Mouse (Mus musculus) lung, adult 2 months (tissue): ENCODE measurements around the gene Pank1. TPM values are rescaled to one million over a fixed set of nuclear protein-coding genes. Genes with fewer than 3 reads are reported as not detected.

Experiments used
- DNase-seq: peaks from one replicate; pipeline ENCODE4 v3.0.0; 2022
- H3K4me1 ChIP-seq: fragments of 200-500 bp; 2 replicates; pipeline ENCODE4 v1.6.1; 2011; ENCODE audit warnings: low read length; ENCODE audit not compliant: control insufficient read depth, insufficient read depth
- H3K4me3 ChIP-seq: fragments of 200-500 bp; replicated peaks from 2 replicates; pipeline ENCODE3; 2011; ENCODE audit warnings: low read depth, mild to moderate bottlenecking, control low read depth, low read length; ENCODE audit errors: extremely low read depth
- CTCF ChIP-seq: fragments of 200-500 bp; IDR thresholded peaks from 2 replicates; pipeline ENCODE4 v1.5.1; 2011; ENCODE audit warnings: mild to moderate bottlenecking, low read length, control low read depth; ENCODE audit not compliant: insufficient read depth
- POLR2A ChIP-seq: fragments of 200-500 bp; IDR thresholded peaks from 2 replicates; pipeline ENCODE4 v1.6.1; 2011; ENCODE audit warnings: low read depth, mild to moderate bottlenecking, control low read depth, low read length, borderline replicate concordance; ENCODE audit errors: extremely low read depth
- WGBS: fragments of 180-500 bp; shearing (Covaris S2); methylation state at CpG from one replicate; pipeline ENCODE4 v1.1.7; 2018; 5-methylcytosine and 5-hydroxymethylcytosine counted together
- polyA plus RNA-seq: library from polyadenylated mRNA; depleted of rRNA; stranded (reverse); fragments of >200 nt; gene quantifications from 2 replicates; pipeline ENCODE4 v1.2.3, GENCODE M21; 2012

Pank1 gene
- polyA plus RNA-seq, 1 experiment, result 2.6 TPM

DNA sequence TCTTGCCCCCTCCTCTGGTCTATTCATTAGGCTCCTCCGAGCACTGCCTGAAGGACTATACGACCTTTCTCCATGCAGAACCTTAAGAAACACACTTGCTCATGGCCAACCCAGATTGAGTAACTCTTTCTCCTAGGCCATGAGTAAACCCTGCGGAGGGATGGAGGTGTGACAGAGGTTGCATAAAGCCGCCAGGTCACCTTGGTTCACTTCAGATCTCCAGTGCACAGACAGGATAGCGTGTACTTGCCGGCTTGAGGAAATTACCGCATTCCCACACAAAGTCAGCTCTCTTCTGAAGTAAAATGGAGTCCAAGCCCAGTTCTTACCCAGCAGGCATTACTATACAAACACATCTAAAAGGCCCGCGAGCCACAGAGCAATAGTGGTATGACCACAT, 40.6 kb downstream of the Pank1 start:
- DNase-seq, result no peak
- 96% methylated on average over 9 of the region's 9 CpGs for WGBS
- no peak for TF ChIP-seq CTCF
- TF ChIP-seq POLR2A, result no peak
- Histone ChIP-seq H3K4me3 (no peak overlapping the region), H3K4me1 (no peaks in the 10 kb centered on the region)

DNA sequence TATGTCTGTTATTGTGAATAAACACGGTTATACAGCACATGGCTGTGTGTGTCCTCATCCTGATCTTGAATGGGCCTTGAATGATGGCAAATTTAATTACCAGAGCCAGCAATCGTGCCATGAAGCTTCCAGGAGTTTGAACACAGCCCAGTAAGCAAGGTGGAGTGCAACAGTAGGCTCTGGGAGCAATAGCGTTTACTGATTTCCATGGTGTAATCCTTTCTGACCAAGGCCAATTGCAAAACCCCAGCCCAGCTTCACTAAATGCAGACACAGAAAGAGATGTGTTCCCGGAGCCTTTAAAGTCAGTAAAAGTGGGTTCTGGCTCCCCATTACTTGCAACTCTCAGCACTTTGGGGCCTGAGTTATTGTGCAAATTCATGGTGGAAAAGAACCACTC, 47.6 kb downstream of the Pank1 start:
- no peak for DNase-seq
- Histone ChIP-seq H3K4me1 (no peaks in the 10 kb centered on the region), H3K4me3 (no peak overlapping the region)
- TF ChIP-seq POLR2A (no peak), CTCF (no peak)
- 92% methylated on average over 4 of the region's 4 CpGs for WGBS

DNA sequence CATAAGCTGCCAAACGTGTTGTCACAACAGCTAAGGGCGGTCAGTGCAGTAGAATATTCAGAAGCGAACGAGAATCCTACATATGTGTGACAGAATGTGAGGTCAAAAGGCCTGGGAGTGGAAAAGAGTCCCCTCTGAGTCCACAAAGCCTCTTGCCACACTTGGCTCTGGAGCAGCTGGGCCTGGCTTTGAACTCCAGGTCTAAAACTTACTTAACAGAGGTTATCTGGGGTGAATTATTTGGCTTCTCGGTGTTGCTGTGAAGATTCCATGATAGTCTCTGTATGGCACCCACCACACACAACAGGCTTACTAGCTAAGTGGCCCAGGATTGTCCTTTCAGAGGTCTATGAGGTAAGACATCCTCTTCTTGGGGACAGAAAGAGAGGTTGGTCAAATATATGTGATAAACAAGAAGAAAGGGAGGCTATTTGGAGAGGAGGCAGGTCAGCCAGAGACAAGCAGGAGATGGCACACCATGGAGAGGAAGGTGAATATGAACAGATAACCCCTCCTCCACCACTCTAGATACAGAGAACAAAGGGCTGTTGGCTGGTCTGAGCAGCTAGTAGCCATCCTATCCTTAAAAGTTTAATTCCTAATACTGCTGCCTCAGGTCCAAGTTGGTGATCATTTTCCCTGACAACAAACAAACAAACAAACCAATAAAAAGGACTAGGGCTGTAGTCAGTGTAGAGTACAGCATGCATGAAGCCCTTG, 51.2 kb downstream of the Pank1 start:
- TF ChIP-seq POLR2A, result no peak
- TF ChIP-seq CTCF, result no peak
- 79% methylated on average over 5 of the region's 5 CpGs for WGBS
- H3K4me3 ChIP-seq, result no peak overlapping the region
- no peak for DNase-seq
- H3K4me1 ChIP-seq, result no peaks in the 10 kb centered on the region

DNA sequence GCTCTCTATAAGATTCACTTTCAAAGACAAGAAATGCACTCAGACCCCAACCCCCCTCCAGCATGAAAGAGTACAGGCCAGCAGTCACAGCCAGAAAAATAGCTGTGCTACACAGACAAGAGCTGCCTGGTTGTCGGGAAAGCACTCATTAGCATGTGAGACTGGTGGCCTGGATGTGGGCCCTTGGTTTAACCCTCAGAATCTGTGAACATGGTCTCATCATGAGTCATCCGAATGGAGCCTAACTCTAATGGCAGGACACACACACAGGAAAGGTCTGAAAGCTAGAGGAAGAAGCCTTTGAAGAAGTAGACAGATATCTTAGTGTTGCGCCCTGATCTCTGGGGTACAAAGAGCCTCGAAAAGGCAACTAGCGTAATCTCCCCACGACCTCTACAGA, 51.8 kb downstream of the Pank1 start:
- Histone ChIP-seq H3K4me3 (no peak overlapping the region), H3K4me1 (no peaks in the 10 kb centered on the region)
- WGBS, result 84% methylated on average over 6 of the region's 6 CpGs
- DNase-seq, result no peak
- TF ChIP-seq POLR2A (no peak), CTCF (no peak)

GRCm38 (mm10) chr19:34825946-34826655, 53.2 kb downstream of the Pank1 start:
- TF ChIP-seq CTCF (peak; percentile 54), POLR2A (no peak)
- Histone ChIP-seq H3K4me3 (no peak overlapping the region), H3K4me1 (no peaks in the 10 kb centered on the region)
- WGBS, result 65% methylated on average over 13 of the region's 13 CpGs
- DNase-seq, result peak; percentile 30

DNA sequence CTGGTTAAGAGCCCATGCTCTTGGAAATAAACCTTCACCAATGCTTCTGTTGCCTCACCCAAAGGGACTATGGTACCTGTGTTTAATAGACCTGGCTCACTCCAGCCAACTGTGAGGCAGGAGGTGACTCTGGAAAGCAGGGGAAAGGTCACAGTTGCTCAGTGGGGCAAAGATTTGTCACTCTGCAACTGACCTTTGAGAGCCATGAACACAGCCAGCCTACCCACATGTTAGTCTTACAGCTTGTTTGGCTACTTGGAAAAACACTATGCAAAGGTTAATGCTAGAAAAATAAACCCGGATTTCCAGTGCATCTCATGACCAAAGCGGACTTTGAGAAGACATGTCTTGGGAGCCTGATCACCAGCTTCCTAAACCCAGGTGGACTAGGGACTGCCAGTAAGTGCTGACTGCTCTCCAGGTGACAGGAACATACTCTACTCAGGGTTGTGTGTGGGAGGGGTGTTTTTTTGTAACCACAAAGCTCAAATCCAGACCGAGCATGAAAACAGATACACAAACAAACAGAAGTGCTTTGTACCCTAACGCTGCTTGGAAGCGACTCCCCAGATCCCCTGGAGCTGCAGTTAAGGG, 59.6 kb downstream of the Pank1 start:
- no peak for DNase-seq
- no peak overlapping the region for H3K4me3 ChIP-seq
- TF ChIP-seq CTCF (no peak), POLR2A (no peak)
- WGBS, result 79% methylated on average over 5 of the region's 5 CpGs
- H3K4me1 ChIP-seq, result no peaks in the 10 kb centered on the region

GRCm38 (mm10) chr19:34815371-34815770, 63.9 kb downstream of the Pank1 start:
- no peak for DNase-seq
- no peaks in the 10 kb centered on the region for H3K4me1 ChIP-seq
- 88% methylated on average over 4 of the region's 4 CpGs for WGBS
- no peak overlapping the region for H3K4me3 ChIP-seq
- TF ChIP-seq POLR2A, result no peak
- no peak for TF ChIP-seq CTCF

GRCm38 (mm10) chr19:34814696-34815095, 64.6 kb downstream of the Pank1 start:
- Histone ChIP-seq H3K4me1 (no peaks in the 10 kb centered on the region), H3K4me3 (no peak overlapping the region)
- WGBS, result 75% methylated on average over 4 of the region's 4 CpGs
- no peak for TF ChIP-seq POLR2A
- no peak for TF ChIP-seq CTCF
- no peak for DNase-seq

- WGBS, result 80% methylated on average over 6 of the region's 6 CpGs
- no peak for DNase-seq
- Histone ChIP-seq H3K4me3 (no peak overlapping the region), H3K4me1 (no peaks in the 10 kb centered on the region)
- TF ChIP-seq CTCF (no peak), POLR2A (no peak)
Measured at GRCm38 (mm10) chr19:34813961-34814360, 65.3 kb downstream of the Pank1 start.
